8 mouse cellular contexts compared by ENCODE assay signal in genomic region chr8:70283136-70284077, GRCm38 (mm10). TPM values are rescaled to one million over a fixed set of nuclear protein-coding genes. Genes with fewer than 3 reads are reported as not detected.
DNase-seq lines count a peak whose midpoint lies in the region; ATAC-seq and TF ChIP-seq lines count a peak whose summit lies in the region.

No protein-coding gene starts in this region.

- DNase-seq in heart, adult 8-10 months (ENCODE audit: low spot score) = no peak
- DNase-seq in G1E (ENCODE audit: low spot score) = no peak
- DNase-seq in urinary bladder, postnatal 25 days (ENCODE audit: low spot score) = peak; percentile 40

- no peaks in the 10 kb centered on the region for H3K9me3 ChIP-seq in heart, embryonic 11.5 days (replicated peaks; ENCODE audit: control insufficient read depth, low read length)
- peaks cover 2% of the 10 kb centered on the region; the same call in 1 of the 2 replicates for H3K9me3 ChIP-seq in G1E (replicated peaks)
- H3K9me3 ChIP-seq in erythroblast, embryonic 14.5 days (ENCODE audit: control insufficient read depth, low read length) = peaks cover 7% of the 10 kb centered on the region
- no peaks in the 10 kb centered on the region for H3K9me3 ChIP-seq in intestine, postnatal 0 days (ENCODE audit: control insufficient read depth)

- peak overlapping the region; percentile 96 for H3K4me2 ChIP-seq in heart, embryonic 11.5 days
- H3K4me2 ChIP-seq in intestine, postnatal 0 days (replicated peaks; ENCODE audit: low read depth) = peak overlapping the region; percentile 89

- 3% methylated on average over 49 of the region's 55 CpGs for WGBS in heart, embryonic 11.5 days (ENCODE audit: insufficient replicate concordance)
- 2% methylated on average over 55 of the region's 55 CpGs for WGBS in intestine, postnatal 0 days

- ATAC-seq in heart, embryonic 11.5 days (replicated peaks; ENCODE audit: insufficient number of reproducible peaks, low FRiP score, low TSS enrichment) = peak; percentile 25
- ATAC-seq in G1E (ENCODE audit: extremely low read depth, insufficient number of reproducible peaks, low FRiP score, poor library complexity, severe bottlenecking) = no peak
- peak; percentile 35 for ATAC-seq in intestine, postnatal 0 days
- peak; percentile 14; the same call in 1 of the 2 replicates for ATAC-seq in megakaryocyte, adult 5-6 weeks (ENCODE audit: poor library complexity, severe bottlenecking)
- ATAC-seq in inflammation-experienced regulatory T-cells, adult 6 months = no peak

- peaks cover 11% of the 10 kb centered on the region for H3K4me1 ChIP-seq in heart, embryonic 11.5 days (ENCODE audit: control insufficient read depth, insufficient read depth, low read length)
- H3K4me1 ChIP-seq in G1E (ENCODE audit: insufficient read depth, low read depth, low read length) = peaks cover 26% of the 10 kb centered on the region
- peaks cover 25% of the 10 kb centered on the region for H3K4me1 ChIP-seq in erythroblast, embryonic 14.5 days (ENCODE audit: control insufficient read depth)
- H3K4me1 ChIP-seq in intestine, postnatal 0 days (replicated peaks; ENCODE audit: control insufficient read depth, insufficient read depth, low read length) = no peaks in the 10 kb centered on the region

- no peak for TF ChIP-seq CTCF in G1E (IDR thresholded peaks at IDR 0.05; ENCODE audit: low read depth, low read length)
- TF ChIP-seq CTCF in intestine, postnatal 0 days (IDR thresholded peaks at IDR 0.05; ENCODE audit: low read depth) = no peak

- peaks cover 24% of the 10 kb centered on the region for H3K36me3 ChIP-seq in heart, embryonic 11.5 days (ENCODE audit: control insufficient read depth, insufficient read depth, low read length)
- H3K36me3 ChIP-seq in G1E (replicated peaks) = peaks cover 14% of the 10 kb centered on the region
- H3K36me3 ChIP-seq in erythroblast, embryonic 14.5 days (ENCODE audit: control insufficient read depth) = peaks cover 2% of the 10 kb centered on the region; the same call in 1 of the 2 replicates
- peaks cover 24% of the 10 kb centered on the region for H3K36me3 ChIP-seq in intestine, postnatal 0 days (ENCODE audit: control insufficient read depth, insufficient read depth)

- no peaks in the 10 kb centered on the region for H3K27me3 ChIP-seq in heart, embryonic 11.5 days (ENCODE audit: control insufficient read depth, insufficient read depth, low read length)
- peaks cover 65% of the 10 kb centered on the region for H3K27me3 ChIP-seq in G1E (ENCODE audit: insufficient read depth, low read length)
- peaks cover 23% of the 10 kb centered on the region for H3K27me3 ChIP-seq in erythroblast, embryonic 14.5 days (ENCODE audit: control insufficient read depth)
- H3K27me3 ChIP-seq in intestine, postnatal 0 days (replicated peaks; ENCODE audit: control insufficient read depth, insufficient read depth, low read length) = no peaks in the 10 kb centered on the region

- peak overlapping the region; percentile 86 for H3K4me3 ChIP-seq in heart, embryonic 11.5 days (ENCODE audit: low read depth, low read length)
- H3K4me3 ChIP-seq in G1E (ENCODE audit: low read depth, low read length) = peak overlapping the region; percentile 73
- peak overlapping the region; percentile 70 for H3K4me3 ChIP-seq in erythroblast, embryonic 14.5 days (replicated peaks)
- peak overlapping the region; percentile 69 for H3K4me3 ChIP-seq in intestine, postnatal 0 days (ENCODE audit: low read depth, low read length)

- H3K9ac ChIP-seq in heart, embryonic 11.5 days (ENCODE audit: low read depth, low read length) = peak overlapping the region; percentile 98
- H3K9ac ChIP-seq in intestine, postnatal 0 days (ENCODE audit: low read depth, low read length) = peak overlapping the region; percentile 83

- H3K27ac ChIP-seq in heart, embryonic 11.5 days (ENCODE audit: low read depth, low read length) = peak overlapping the region; percentile 76; the same call in 1 of the 2 replicates
- peak overlapping the region; percentile 37; the same call in 1 of the 2 replicates for H3K27ac ChIP-seq in intestine, postnatal 0 days (ENCODE audit: low read depth, low read length)

RNA-seq across cellular contexts. Expression of gene Homer3, which starts 0.8 kb away (rescaled TPM):
- polyA plus RNA-seq in heart, embryonic 11.5 days (2014; fragmentation: Nextera tagmentation; extraction: Ambion mirVana) = 25.5 and 30.0 TPM in 2 replicates
- 1 to 10 TPM; 7.8 to 9.1 (median 8.0) TPM for total RNA-seq in heart, adult 8-10 months (2022)
- total RNA-seq in G1E (2014; fragmentation: Nextera tagmentation) (1.6 and 3.8 TPM in 2 replicates), G1E (2017) (6.0 and 6.7 TPM in 2 replicates)
- 12.0 and 14.8 TPM in 2 replicates for polyA plus RNA-seq in G1E (2012)
- 0.24 and 0.26 TPM in 2 replicates for polyA plus RNA-seq in erythroblast, embryonic 14.5 days (2012)
- 18.5 and 18.7 TPM in 2 replicates for polyA plus RNA-seq in intestine, postnatal 0 days (2015; fragmentation: Nextera tagmentation; extraction: Ambion mirVana)
- total RNA-seq in megakaryocyte, adult 5-6 weeks (2015) = 1.6 and 3.5 TPM in 2 replicates
- 2.9 and 8.0 TPM in 2 replicates for total RNA-seq in megakaryocyte, adult 5-6 weeks (2017)
- under 1 TPM in 2 of 3 experiments, not detected in 1; 0.39 to 0.81 TPM for polyA plus RNA-seq in inflammation-experienced regulatory T-cells, adult 6 months (2017; shearing (Covaris generic))

RNA-seq across cellular contexts. Expression of gene Ddx49, which starts 18.9 kb away (rescaled TPM):
- 36.4 and 37.6 TPM in 2 replicates for polyA plus RNA-seq in heart, embryonic 11.5 days (2014; fragmentation: Nextera tagmentation; extraction: Ambion mirVana)
- 10 to 100 TPM; 26.0 to 34.5 (median 31.9) TPM for total RNA-seq in heart, adult 8-10 months (2022)
- total RNA-seq in G1E (2014; fragmentation: Nextera tagmentation) (41.3 and 43.8 TPM in 2 replicates), G1E (2017) (88.3 and 114 TPM in 2 replicates)
- 55.1 and 56.2 TPM in 2 replicates for polyA plus RNA-seq in G1E (2012)
- polyA plus RNA-seq in erythroblast, embryonic 14.5 days (2012) = 2.8 and 3.8 TPM in 2 replicates
- polyA plus RNA-seq in intestine, postnatal 0 days (2015; fragmentation: Nextera tagmentation; extraction: Ambion mirVana) = 32.9 and 34.5 TPM in 2 replicates
- total RNA-seq in megakaryocyte, adult 5-6 weeks (2015) = 17.9 and 19.9 TPM in 2 replicates
- total RNA-seq in megakaryocyte, adult 5-6 weeks (2017) = 53.6 and 81.7 TPM in 2 replicates
- polyA plus RNA-seq in inflammation-experienced regulatory T-cells, adult 6 months (2017; shearing (Covaris generic)) = 10 to 100 TPM; 46.0 to 58.6 (median 51.4) TPM

RNA-seq across cellular contexts. Expression of gene Cope, which starts 18.9 kb away (rescaled TPM):
- polyA plus RNA-seq in heart, embryonic 11.5 days (2014; fragmentation: Nextera tagmentation; extraction: Ambion mirVana) = 307 and 329 TPM in 2 replicates
- 100 to 1,000 TPM; 148 to 165 (median 161) TPM for total RNA-seq in heart, adult 8-10 months (2022)
- total RNA-seq in G1E (2014; fragmentation: Nextera tagmentation) (147 and 152 TPM in 2 replicates), G1E (2017) (78.3 and 96.7 TPM in 2 replicates)
- polyA plus RNA-seq in G1E (2012) = 346 and 358 TPM in 2 replicates
- polyA plus RNA-seq in erythroblast, embryonic 14.5 days (2012) = 32.6 and 34.2 TPM in 2 replicates
- 338 and 383 TPM in 2 replicates for polyA plus RNA-seq in intestine, postnatal 0 days (2015; fragmentation: Nextera tagmentation; extraction: Ambion mirVana)
- total RNA-seq in megakaryocyte, adult 5-6 weeks (2015) = 163 and 178 TPM in 2 replicates
- total RNA-seq in megakaryocyte, adult 5-6 weeks (2017) = 89.1 and 96.1 TPM in 2 replicates
- polyA plus RNA-seq in inflammation-experienced regulatory T-cells, adult 6 months (2017; shearing (Covaris generic)) = 100 to 1,000 TPM; 303 to 304 (median 304) TPM

RNA-seq across cellular contexts. Expression of gene Cers1, which starts 32.2 kb away (rescaled TPM):
- polyA plus RNA-seq in heart, embryonic 11.5 days (2014; fragmentation: Nextera tagmentation; extraction: Ambion mirVana) = 1.4 and 1.5 TPM in 2 replicates
- total RNA-seq in heart, adult 8-10 months (2022) = under 1 TPM; 0.14 to 0.53 (median 0.38) TPM
- total RNA-seq in G1E (2014; fragmentation: Nextera tagmentation) (not detected in 2 replicates), G1E (2017) (0.38 TPM in 1 of 2 replicates, not detected in the other)
- not detected in 2 replicates for polyA plus RNA-seq in G1E (2012)
- polyA plus RNA-seq in erythroblast, embryonic 14.5 days (2012) = 0.06 TPM in 1 of 2 replicates, not detected in the other
- 1.3 and 1.7 TPM in 2 replicates for polyA plus RNA-seq in intestine, postnatal 0 days (2015; fragmentation: Nextera tagmentation; extraction: Ambion mirVana)
- not detected in 2 replicates for total RNA-seq in megakaryocyte, adult 5-6 weeks (2015)
- total RNA-seq in megakaryocyte, adult 5-6 weeks (2017) = not detected in 2 replicates
- polyA plus RNA-seq in inflammation-experienced regulatory T-cells, adult 6 months (2017; shearing (Covaris generic)) = not detected

RNA-seq across cellular contexts. Expression of gene Gdf1, which starts 46.2 kb away (rescaled TPM):
- 1.7 and 1.9 TPM in 2 replicates for polyA plus RNA-seq in heart, embryonic 11.5 days (2014; fragmentation: Nextera tagmentation; extraction: Ambion mirVana)
- under 1 TPM in 3 of 4 experiments, not detected in 1; 0.23 to 0.85 (median 0.41) TPM for total RNA-seq in heart, adult 8-10 months (2022)
- not detected in 2 replicates for total RNA-seq in G1E (2014; fragmentation: Nextera tagmentation)
- not detected in 2 replicates for total RNA-seq in G1E (2017)
- polyA plus RNA-seq in G1E (2012) = 0.04 TPM in 1 of 2 replicates, not detected in the other
- polyA plus RNA-seq in erythroblast, embryonic 14.5 days (2012) = 0.10 and 0.13 TPM in 2 replicates
- 0.38 TPM in 1 of 2 replicates, not detected in the other for polyA plus RNA-seq in intestine, postnatal 0 days (2015; fragmentation: Nextera tagmentation; extraction: Ambion mirVana)
- not detected in 2 replicates for total RNA-seq in megakaryocyte, adult 5-6 weeks (2015)
- not detected in 2 replicates for total RNA-seq in megakaryocyte, adult 5-6 weeks (2017)
- under 1 TPM in 2 of 3 experiments, not detected in 1; 0.41 to 0.55 TPM for polyA plus RNA-seq in inflammation-experienced regulatory T-cells, adult 6 months (2017; shearing (Covaris generic))

Comparison
In these comparisons a context has a peak if more than half of its experiments do, and no peak if none do; other contexts are left out.
1. ATAC-seq: peak in heart, embryonic 11.5 days (single experiment), intestine, postnatal 0 days (single experiment) and megakaryocyte, adult 5-6 weeks (single experiment); none in G1E (single experiment) and inflammation-experienced regulatory T-cells, adult 6 months (single experiment).
2. Peak in every context shown above with its lines, with median percentiles within 50 percentile points of each other: H3K4me3 ChIP-seq.